Mouse (Mus musculus) mature B cell (primary cell): ENCODE data around the gene 1700001P01Rik.

Source experiments
- in situ Hi-C: fragments of 300-500 bp; cut with MboI; formaldehyde crosslinking; loops from 2 replicates; pipeline ENCODE4 v1.14.3; 2019

The 1700001P01Rik gene

GRCm38 (mm10) chr11:97775808-97776496, at the start of gene 1700001P01Rik:
TSS of gene 1700001P01Rik (minus strand) at chr11:97775918.
- in situ Hi-C loops = no loop called here

DNA sequence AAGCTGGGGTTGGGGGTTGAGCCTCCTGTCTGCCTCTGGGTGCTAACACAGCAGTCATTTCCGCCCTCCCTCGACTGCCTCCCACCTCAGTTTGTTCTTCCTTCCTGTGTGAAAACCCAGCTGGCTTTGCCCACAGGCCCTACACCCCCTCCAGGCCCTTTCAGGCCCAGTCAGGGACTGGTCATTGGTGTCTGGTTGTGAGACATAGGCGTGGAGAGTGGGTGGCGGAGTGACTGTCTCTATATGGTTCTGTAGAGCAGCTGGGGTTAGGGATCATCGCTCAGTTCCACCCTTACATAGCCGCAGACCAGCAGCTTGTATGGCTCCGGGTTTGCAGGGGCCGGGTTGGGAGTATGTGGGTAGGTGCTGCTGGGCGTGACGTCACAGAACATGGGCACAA, 49.6 kb upstream of the 1700001P01Rik start:
- in situ Hi-C loops = no loop called here

DNA sequence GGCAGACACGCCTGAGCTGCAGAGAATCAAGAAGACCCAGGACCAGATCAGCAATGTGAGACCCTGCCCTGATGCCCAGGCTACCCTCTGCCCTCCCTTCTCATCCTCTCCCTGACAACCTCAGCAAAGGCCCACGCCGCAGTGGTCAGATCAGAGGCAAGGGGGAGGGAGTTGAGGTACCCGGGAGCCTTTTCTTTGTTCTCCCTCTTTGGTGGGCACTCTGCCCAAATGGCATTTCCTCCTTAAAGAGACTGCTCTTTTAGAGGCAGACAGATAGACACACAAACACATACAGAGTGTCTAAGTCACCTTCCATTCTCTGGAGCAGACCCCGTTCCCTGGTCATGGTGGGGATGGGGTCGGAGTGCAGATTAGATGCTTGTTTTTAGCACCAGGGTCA, 49.2 kb upstream of the 1700001P01Rik start:
- in situ Hi-C loops = no loop called here

DNA sequence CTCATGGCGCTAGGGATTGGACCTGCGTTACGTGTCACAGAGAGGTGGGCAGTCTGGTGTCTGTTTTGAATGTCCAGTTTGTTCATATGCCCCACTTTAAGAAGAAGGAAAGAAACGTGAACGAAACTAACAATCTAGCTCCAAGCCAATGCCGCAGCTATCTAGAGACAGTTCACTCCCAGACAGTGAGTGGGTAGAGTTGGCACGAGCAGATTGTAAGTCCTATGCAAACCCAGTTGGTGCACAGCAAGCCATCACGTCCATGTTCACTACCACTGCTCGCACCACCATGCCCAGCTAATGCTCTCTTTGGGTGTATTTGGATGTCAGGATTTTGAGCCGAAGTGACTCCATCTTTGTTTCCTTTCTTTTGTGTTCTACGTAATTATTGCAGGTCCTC, 48.5 kb upstream of the 1700001P01Rik start:
- in situ Hi-C loops = no loop called here

DNA sequence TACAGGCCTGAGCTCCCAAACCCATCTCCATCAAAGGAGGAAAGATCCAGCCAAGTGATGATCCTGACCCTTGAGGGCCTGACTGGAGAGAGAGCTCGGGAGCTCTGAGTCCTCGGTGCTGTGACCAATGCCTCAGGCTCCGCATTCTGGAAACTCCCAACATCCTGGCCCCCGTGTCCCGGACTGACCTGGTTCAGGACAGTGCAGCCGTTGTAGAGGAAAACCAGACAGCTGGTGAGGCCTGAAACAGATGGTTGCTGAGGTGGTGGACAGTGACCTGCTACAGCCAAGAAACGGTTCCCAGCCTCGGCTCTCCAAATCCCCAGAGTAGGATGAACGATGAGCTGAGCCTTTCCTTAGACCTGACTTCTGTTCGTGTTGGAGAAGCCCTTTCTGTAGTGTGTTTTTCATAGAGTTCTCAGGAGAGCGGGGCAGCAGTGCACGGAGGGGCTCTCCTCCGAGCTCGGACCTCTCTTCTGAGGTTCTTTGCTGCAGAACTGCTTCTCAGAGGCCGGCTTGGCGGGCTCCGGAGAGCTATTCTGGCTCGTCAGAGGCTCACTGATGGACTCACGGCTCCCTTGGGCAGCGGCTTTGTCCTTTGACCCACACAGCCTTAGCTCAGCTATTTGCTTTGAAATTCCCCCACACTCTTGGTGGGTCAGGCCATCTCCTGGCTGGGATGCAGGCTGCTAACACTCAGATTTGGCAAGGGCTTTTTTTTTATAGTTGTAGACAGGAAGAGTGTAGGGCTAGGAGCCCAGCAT, 47.3 kb upstream of the 1700001P01Rik start:
- in situ Hi-C loops = no loop called here

DNA sequence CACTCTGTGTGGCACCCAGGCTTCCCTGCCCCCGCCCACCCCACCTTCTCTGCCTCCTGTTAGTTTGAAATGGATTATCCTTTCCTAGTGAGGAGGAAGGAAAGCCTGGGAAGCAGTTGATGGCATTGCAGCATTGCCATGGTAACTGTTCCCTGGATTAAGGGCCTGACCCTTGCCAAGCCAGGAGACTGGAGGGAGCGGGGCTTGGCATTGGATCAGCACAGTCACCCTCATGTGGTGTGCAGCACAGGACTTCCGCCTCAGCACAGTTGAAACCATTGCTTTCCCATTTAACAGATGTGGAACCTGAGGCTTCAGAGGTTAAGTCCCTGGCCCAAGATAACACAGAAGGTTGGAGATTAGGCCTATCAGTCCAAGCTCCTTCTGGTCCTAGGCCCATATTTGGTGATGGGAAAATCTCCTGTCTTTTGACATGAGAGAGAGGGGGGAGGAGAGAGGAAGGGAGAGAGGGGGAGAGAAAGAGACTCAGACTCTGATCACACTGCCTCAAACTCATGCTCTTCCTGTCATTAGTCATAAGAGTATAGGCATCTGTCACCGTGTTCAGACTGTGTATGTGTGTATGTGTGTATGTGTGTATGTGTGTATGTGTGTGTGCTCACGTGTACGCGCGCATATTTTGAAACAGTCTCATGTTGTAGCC, 45.8 kb upstream of the 1700001P01Rik start:
- in situ Hi-C loops = no loop called here

DNA sequence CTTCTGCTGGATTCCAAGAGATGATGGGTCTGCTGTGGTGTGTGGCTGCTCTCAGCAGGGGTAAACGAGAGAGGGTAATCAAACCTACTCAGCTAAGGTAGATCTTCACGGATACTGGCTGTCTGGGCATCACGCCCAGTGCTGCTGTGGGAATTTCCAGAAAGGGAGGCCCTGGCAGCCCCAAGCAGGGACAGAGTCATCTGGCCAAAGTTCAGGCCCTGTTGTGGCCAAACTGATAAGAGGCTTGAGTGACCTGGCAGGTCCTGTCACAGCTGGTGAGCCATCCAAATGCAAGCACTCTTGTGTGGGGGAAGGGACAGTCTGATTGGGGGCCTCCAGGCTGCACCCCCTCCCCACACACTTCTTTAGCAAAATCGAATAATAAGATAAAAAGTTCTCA, 45.1 kb upstream of the 1700001P01Rik start:
- in situ Hi-C loops = no loop called here

- in situ Hi-C loops = no loop called here
These were observed 44.2 kb upstream of the 1700001P01Rik start for GRCm38 (mm10) chr11:97819923-97820322.

- in situ Hi-C loops = no loop called here
These were observed 43.4 kb upstream of the 1700001P01Rik start for GRCm38 (mm10) chr11:97819102-97819501.

DNA sequence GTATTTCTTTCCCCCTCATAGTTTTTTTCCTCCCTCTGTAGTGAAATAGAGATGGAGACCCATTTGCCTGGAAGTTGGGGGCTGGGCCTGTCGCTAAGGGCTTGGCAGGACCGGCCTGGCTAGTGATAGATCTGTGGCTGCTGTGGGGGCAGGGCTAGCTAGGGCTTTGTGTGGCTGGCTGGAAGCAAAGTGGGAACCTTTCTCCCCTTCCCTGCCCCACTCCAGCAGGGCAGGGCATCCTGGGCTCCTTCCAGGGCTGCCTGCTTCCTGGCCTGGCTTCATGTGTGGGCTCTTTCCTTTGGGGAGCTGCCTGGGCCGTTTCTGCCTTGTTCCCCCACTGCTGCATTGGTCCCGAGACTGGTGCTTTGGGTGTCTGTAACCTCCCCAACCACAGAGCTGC, 42.9 kb upstream of the 1700001P01Rik start:
- in situ Hi-C loops = no loop called here

DNA sequence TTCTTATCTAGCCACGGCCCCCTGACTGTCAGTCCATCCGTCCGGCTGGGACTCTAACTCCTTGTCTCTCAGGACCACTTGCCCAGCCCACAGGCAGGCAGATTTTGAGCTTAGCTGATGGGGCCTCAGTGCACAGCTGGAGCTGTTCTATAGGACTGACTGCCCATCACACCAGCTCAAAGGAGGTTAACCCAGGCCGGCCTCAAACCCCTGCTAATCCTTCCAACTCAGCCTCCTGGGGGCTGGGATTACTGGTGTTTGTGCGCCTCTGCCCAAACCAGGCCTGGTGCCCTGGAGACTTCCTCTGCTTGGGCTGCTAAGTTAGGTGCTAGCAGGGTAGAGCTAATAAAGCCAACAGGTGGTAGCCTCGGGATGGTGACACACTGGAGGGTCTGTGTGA, 42.3 kb upstream of the 1700001P01Rik start:
- in situ Hi-C loops = no loop called here

GRCm38 (mm10) chr11:97817379-97817778, 41.7 kb upstream of the 1700001P01Rik start:
- in situ Hi-C loops = no loop called here

GRCm38 (mm10) chr11:97816916-97817315, 41.2 kb upstream of the 1700001P01Rik start:
- in situ Hi-C loops = no loop called here

DNA sequence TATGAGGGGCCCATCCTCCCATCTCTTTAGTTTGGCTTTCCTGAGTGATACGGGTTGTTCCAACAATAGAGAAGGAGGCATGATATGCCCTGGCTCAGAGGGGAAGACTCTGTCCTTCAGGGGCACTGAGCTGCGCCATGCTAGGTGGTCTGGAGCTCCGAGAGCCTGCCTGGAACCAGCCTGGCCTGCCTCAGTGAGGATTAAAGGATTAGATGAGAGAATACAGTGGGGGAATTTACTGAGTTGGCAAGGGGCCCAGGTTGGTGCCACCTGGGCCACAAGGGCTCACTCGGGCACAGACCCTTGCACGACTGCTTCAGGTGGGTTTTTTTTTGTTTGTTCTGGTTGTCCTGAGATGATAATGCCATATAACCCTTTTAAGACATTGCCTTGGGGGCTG, 40.5 kb upstream of the 1700001P01Rik start:
- in situ Hi-C loops = no loop called here

DNA sequence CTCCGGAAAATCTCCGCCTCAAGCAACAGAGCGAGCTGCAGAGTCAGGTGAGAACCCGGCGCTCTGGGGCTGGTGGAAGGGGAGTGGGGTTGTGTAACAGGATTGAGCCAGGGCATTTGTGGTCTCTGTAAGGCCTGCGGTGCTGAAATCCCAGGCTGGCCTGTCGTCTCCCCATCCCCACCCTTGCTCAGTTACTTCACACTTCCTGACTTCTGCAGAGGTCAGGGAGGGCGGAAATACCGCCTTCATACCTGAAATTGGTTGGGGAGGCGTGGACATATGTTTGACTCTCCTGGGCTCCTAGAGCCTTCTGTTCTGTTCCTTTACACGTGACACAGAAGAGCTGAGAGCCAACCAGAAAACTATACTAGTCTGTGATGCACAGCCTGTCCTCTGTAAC, 40.0 kb upstream of the 1700001P01Rik start:
- in situ Hi-C loops = no loop called here

DNA sequence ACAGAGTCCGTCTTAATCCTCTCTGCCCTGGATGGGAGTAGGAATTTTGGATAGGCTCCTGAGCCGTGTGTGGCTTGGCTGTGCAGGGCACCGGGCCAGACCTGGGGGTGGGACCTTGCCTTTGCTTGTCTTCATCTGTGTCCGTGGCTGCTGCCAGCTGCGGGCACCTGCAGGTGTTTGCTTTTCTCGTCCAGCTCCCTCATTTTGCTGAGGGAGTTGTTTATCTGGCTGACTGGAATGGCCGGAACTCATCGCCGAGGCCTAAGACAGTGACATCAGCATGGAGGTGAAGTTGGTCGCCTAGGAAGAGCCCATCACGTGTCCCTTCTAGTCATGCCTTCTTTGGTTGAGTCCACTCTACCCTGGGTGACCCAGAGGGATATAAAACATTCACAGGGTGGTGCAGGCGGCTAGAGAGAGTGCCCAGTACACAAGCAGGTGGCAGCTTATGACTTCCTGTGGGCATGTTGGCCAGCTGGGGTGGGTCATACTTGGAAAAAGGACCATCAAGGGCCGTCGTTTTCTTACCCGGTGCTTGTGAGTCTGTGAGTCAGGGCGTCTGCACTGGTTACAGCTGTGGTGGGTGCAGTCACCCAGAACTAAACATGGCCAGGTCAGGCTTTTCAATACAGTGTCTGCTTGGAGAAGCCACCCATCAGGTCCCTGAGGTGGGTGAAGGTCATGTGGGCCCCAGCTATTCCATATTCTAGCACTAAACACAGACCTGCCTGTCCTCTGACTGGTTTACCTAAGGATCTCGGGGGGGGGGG, 38.2 kb upstream of the 1700001P01Rik start:
- in situ Hi-C loops = no loop called here

DNA sequence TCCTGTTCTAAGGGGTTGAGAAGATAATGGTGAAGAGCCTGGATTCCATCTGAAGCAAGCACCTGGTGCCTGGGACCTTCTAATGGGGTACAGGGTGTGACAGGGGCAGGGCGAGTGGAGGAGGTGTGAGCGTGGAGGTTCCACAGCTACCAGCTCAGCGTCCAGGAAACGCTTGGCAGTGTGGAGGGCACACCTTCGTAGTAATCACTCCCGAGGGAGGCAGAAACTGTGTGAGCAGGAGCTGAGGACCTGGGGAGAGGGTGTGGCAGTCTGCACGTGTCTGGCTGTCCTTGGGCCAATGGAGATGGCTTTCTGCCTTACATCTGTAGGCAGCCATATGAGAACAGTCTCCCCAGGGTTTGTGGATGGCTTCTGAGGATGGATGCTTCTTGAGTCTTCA, 37.4 kb upstream of the 1700001P01Rik start:
- in situ Hi-C loops = no loop called here

- in situ Hi-C loops = no loop called here
These were observed 36.8 kb upstream of the 1700001P01Rik start for GRCm38 (mm10) chr11:97812491-97812921.

DNA sequence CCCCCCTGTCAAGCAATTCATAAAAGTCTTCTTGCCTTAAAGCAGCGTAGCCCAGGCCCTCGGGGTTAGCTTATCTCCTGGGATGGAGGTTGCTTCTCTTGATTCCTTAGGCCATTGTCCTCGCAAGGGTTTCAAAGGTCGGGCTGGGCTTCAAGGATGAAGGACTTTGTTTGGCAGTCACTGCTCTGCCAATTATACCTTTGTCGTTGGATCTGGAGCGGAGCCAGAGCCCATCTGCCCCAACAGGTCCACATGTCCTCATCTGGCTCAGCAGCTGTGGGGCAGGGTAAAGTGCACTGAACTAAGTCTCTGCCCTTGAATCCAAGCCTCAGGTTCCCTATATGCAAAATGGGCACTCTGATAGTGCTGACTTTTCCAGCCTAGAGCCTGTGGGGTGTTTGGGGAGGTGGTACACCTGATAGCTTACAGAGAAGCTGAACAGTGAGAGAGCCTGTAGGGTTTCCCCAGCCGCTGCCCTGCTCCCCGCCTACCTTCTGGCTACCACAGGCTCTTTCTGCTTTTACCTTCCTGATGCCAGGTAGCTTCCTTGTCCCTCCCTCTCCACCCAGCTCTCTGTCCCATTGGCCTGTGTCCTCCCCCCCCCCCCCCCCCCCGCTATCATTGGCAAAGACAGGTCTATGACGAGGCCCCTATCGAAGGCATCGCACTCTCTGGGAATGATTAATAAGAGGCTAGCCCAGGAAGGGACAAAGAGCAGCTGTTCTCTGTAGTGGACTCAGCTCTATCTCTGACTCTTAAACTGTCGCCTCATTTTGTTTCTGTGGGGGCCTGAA, 36.0 kb upstream of the 1700001P01Rik start:
- in situ Hi-C loops = no loop called here

DNA sequence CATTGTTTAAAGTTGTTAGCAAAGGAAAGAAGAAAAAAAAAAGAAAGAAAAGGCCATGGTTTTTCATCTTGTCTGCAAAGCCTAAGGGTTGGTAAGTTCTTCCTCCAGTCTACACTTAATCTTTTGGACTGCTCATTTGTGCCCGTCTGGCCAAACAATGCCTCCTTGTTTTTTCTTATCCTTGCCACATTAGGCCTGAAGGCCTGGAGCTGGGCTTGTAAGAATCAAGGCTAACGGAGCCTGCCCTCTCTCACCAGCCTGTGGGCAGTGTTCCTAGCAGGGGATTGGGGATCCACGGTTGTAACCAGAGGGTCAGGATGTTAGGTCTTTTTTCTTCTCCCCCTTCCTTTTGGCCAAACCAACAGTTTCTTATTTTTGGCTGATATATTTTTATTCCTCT, 35.3 kb upstream of the 1700001P01Rik start:
- in situ Hi-C loops = no loop called here

DNA sequence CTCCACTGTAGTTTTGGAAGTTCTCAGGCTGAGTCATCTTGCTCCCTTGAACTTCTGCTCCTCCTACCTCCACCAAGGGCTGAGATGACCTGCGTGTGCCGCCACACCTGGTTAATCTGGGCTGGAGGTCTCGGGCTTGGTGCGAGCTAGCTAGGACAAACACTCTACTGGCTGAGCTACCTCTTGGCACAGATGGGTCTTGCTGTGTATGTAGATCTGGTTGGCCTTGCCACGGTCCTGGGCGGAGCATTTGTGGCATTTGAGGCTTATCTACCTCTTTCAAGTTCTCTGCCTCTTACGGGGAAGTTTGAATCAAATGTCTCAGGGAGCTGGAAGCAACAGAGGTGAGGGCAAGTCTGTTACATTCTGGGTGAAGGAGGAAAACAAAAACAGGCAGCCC, 34.6 kb upstream of the 1700001P01Rik start:
- in situ Hi-C loops = no loop called here
